Mouse (Mus musculus): ENCODE data around the gene F7. TPM values are rescaled to one million over a fixed set of nuclear protein-coding genes. Genes with fewer than 3 reads are reported as not detected.
"Not testable (repeated sequence)": the region's sequence is repeated elsewhere in the genome, so short reads cannot be mapped to it uniquely, and the experiment has no call there.

The F7 gene
- polyA plus RNA-seq, 1 experiment = not detected

DNA sequence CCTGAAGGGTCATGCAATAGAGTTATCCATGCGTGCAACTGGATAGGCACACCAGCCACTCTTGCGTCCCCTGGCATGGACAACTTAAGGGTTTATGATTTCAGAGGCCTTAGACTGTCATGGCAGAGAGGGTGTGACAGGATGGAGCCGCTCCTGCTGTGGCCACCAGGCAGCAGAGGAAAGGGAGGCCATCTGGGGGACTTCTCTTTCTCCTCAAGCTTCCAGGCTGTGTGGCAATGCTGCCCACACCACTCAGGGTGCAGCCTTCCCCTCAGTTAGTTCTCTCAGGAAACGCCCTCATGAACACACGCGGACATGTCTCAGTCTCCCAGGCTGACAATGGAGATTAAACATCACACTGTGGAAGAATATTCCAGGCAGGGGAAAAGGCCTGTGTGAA lies 13.2 kb downstream of the F7 start:
- 87% methylated on average over 6 of the region's 6 CpGs for WGBS
- TF ChIP-seq POLR2A (IDR thresholded peaks at IDR 0.05; ENCODE audit: insufficient read depth, low read depth, low read length) = no peak
- TF ChIP-seq CTCF (IDR thresholded peaks at IDR 0.05; ENCODE audit: insufficient read depth, low read depth, low read length) = no peak

GRCm38 (mm10) chr8:13041459-13041858 lies 15.6 kb downstream of the F7 start:
- peaks cover 15% of the 10 kb centered on the region for H3K4me1 ChIP-seq (ENCODE audit: control insufficient read depth, insufficient read depth, low read length)
- TF ChIP-seq CTCF (IDR thresholded peaks at IDR 0.05; ENCODE audit: insufficient read depth, low read depth, low read length) (no peak), POLR2A (IDR thresholded peaks at IDR 0.05; ENCODE audit: insufficient read depth, low read depth, low read length) (no peak)
- no peak overlapping the region for H3K27ac ChIP-seq (ENCODE audit: insufficient read depth, low read depth, low read length)
- H3K4me3 ChIP-seq (ENCODE audit: insufficient read depth, low read depth, low read length) = no peak overlapping the region
- 78% methylated on average over 4 of the region's 4 CpGs for WGBS

More for the DNA sequence above, 13.2 kb downstream of the F7 start:
- H3K4me3 ChIP-seq (ENCODE audit: insufficient read depth, low read depth, low read length) = no peak overlapping the region
- peaks cover 33% of the 10 kb centered on the region for H3K4me1 ChIP-seq (ENCODE audit: control insufficient read depth, insufficient read depth, low read length)
- no peak overlapping the region for H3K27ac ChIP-seq (ENCODE audit: insufficient read depth, low read depth, low read length)

DNA sequence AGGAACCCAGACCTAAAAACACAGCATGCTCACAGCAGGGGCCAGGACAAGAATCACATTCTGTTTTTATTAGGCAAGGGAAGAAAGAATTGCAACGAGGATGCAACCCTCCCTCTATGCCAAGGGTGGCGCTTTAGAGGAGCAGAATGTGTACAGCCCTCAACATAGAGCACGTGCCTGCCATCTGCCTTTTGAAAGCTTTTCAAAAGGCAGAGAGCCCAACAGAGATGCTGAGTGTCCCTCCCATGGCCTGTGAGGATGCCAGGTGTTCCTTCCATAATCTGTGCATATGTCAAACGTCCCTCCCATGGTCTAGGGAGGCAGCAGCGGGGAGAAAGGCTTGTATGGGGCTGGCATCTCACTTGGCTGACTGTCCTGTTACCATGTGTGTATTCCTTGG lies 21.8 kb downstream of the F7 start:
- TF ChIP-seq CTCF (IDR thresholded peaks at IDR 0.05; ENCODE audit: insufficient read depth, low read depth, low read length) (no peak), POLR2A (IDR thresholded peaks at IDR 0.05; ENCODE audit: insufficient read depth, low read depth, low read length) (no peak)
- 61% methylated on average over 5 of the region's 5 CpGs for WGBS
- Histone ChIP-seq H3K4me3 (ENCODE audit: insufficient read depth, low read depth, low read length) (no peak overlapping the region), H3K27ac (ENCODE audit: insufficient read depth, low read depth, low read length) (no peak overlapping the region), H3K4me1 (ENCODE audit: control insufficient read depth, insufficient read depth, low read length) (no peaks in the 10 kb centered on the region)

DNA sequence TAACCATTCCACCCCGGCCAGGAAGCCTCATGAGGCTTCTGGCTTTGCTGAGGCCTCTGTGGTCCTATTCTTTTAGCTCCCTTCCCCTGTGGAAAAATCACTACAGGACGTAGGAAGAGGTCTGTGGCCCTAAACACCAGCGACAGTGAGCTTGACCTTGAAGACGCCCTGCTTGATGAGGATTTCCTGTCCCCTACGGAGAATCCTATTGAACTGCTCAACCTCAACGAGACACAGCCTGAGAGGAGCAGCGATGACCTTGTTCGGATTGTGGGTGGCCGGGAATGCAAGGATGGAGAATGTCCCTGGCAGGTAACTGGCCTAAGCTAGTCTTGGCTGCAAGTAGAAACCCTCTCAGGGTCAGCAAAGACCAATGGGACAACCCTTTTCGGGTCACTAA lies 24.7 kb downstream of the F7 start:
- TF ChIP-seq CTCF (IDR thresholded peaks at IDR 0.05; ENCODE audit: insufficient read depth, low read depth, low read length) (no peak), POLR2A (IDR thresholded peaks at IDR 0.05; ENCODE audit: insufficient read depth, low read depth, low read length) (no peak)
- Histone ChIP-seq H3K4me3 (ENCODE audit: insufficient read depth, low read depth, low read length) (no peak overlapping the region), H3K27ac (ENCODE audit: insufficient read depth, low read depth, low read length) (no peak overlapping the region), H3K4me1 (ENCODE audit: control insufficient read depth, insufficient read depth, low read length) (no peaks in the 10 kb centered on the region)
- whole genome bisulfite sequencing = 85% methylated on average over 10 of the region's 10 CpGs

DNA sequence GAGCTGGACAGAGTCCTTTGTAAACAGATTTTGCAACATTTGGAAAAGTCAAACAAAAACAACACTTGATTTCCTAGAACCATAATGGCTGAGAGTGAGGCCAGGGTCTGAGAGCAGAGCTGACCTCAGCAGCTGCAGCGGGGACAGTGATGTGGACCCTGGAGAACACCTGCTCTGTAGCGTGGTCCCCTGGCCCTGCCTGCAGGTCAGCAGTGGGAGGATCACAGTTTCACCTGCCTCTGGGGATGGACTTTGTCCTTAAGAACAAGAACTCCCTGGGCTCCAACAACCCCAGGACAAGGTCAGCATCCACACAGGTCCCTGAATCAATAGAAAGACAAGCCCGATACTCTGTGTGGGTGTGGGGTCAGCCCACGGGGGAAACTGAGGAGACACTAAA lies 31.5 kb downstream of the F7 start:
- Histone ChIP-seq H3K4me3 (ENCODE audit: insufficient read depth, low read depth, low read length) (no peak overlapping the region), H3K4me1 (ENCODE audit: control insufficient read depth, insufficient read depth, low read length) (no peaks in the 10 kb centered on the region), H3K27ac (ENCODE audit: insufficient read depth, low read depth, low read length) (no peak overlapping the region)
- 87% methylated on average over 4 of the region's 4 CpGs for WGBS
- TF ChIP-seq POLR2A (IDR thresholded peaks at IDR 0.05; ENCODE audit: insufficient read depth, low read depth, low read length) = no peak
- no peak for TF ChIP-seq CTCF (IDR thresholded peaks at IDR 0.05; ENCODE audit: insufficient read depth, low read depth, low read length)

DNA sequence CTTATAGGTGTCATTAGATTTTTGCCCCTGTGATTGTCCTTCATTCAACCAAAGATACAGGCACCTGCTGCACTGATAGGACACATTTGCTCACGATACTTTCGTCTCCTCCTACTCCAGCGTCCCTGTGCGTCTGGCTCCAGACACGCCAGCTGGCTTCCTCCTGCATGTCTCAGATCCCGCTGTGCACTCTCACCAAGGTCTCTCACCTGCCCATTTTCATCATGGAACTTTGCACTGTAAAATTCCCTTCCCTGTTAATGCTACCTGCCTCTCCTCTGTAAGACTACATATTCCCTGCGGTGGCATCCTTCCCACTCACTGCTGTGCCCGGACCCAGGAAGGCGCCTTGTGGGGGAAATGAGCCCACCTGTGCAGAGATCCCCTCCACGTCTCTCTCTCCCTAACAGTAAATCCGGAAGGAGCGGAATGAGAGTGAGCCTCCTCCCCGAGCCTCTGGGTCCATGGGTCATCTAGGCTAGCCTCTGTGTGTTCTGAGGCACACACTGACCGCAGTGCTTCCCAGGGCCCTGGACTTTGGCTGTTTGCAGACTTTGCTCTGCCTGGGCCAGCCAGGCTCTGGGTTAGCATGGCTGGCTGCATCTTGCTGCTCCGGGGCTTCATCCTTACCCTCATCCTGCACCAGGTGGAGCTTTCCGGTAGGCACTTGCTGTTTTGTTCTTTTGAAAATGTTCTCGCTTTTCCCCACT lies 34.8 kb downstream of the F7 start, which contains the start of gene Proz:
TSS of gene Proz (plus strand) at position 474 of the 710 bp plus-strand sequence.
- Histone ChIP-seq H3K4me1 (ENCODE audit: control insufficient read depth, insufficient read depth, low read length) (no peaks in the 10 kb centered on the region), H3K27ac (ENCODE audit: insufficient read depth, low read depth, low read length) (no peak within 1 kb of the TSS), H3K4me3 (ENCODE audit: insufficient read depth, low read depth, low read length) (no peak within 1 kb of the TSS)
- TF ChIP-seq POLR2A (IDR thresholded peaks at IDR 0.05; ENCODE audit: insufficient read depth, low read depth, low read length) = no peak
- no peak for TF ChIP-seq CTCF (IDR thresholded peaks at IDR 0.05; ENCODE audit: insufficient read depth, low read depth, low read length)
- 77% methylated on average over 17 of the region's 17 CpGs for WGBS

DNA sequence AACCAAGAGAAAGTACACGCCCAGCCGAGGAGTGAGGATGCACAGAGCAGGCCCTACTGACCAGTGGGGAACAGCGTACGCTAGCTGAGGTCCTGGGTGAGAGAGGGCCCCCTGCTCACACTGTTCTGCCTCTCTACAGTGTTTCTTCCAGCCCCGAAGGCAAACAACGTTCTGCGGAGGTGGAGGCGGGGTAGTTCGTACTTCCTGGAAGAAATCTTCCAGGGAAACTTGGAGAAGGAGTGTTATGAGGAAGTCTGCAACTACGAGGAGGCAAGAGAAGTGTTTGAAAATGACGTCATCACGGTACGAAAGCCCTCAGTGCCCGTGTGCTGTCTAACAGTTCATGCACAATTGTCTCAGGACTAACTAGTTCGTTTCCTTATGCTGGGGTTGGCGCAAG lies 37.3 kb downstream of the F7 start:
- Histone ChIP-seq H3K4me1 (ENCODE audit: control insufficient read depth, insufficient read depth, low read length) (no peaks in the 10 kb centered on the region), H3K27ac (ENCODE audit: insufficient read depth, low read depth, low read length) (no peak overlapping the region), H3K4me3 (ENCODE audit: insufficient read depth, low read depth, low read length) (no peak overlapping the region)
- WGBS = 73% methylated on average over 16 of the region's 16 CpGs
- TF ChIP-seq CTCF (IDR thresholded peaks at IDR 0.05; ENCODE audit: insufficient read depth, low read depth, low read length) = no peak
- no peak for TF ChIP-seq POLR2A (IDR thresholded peaks at IDR 0.05; ENCODE audit: insufficient read depth, low read depth, low read length)

DNA sequence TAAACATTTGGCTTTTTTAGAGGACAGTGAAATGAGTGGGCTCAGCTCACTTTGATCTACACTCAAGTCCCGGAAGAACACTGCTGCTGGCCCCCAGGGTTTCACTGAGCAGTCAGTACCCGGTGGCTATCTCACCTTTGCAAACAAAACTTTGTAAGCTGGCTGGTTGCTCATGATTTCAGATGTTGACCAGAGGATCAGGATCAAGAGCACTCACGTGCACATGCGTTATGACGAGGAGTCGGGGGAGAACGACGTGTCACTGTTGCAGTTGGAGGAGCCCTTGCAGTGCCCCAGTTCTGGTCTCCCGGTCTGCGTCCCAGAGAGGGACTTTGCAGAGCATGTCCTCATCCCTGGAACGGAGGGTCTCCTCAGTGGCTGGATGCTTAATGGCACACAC lies 47.4 kb downstream of the F7 start:
- WGBS = 96% methylated on average over 11 of the region's 11 CpGs

DNA sequence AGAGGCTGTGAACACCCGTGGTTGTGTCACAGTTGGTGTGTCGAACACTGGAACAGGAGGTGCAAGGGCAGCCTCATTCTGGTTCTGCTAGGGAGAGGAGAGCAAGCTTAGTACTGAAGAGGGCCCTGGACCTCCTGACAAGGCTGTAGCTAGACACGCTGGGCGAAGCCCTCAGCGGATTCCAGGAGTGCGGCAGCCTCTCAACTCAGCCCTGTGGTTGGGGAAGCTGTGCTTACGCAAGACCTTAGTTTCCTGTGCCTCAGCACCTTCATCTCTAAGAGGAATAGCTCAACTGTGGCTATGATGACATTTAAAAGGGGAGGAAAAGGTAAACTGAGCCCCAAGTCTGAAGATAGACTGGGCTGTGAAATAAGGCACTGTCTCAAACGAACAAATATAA lies 49.2 kb downstream of the F7 start:
- WGBS = 96% methylated on average over 8 of the region's 8 CpGs
- Histone ChIP-seq H3K4me1 (ENCODE audit: control insufficient read depth, insufficient read depth, low read length) (peaks cover 4% of the 10 kb centered on the region), H3K4me3 (ENCODE audit: insufficient read depth, low read depth, low read length) (no peak overlapping the region)

More for the DNA sequence above, 47.4 kb downstream of the F7 start:
- TF ChIP-seq POLR2A (IDR thresholded peaks at IDR 0.05; ENCODE audit: insufficient read depth, low read depth, low read length) = no peak
- no peak for TF ChIP-seq CTCF (IDR thresholded peaks at IDR 0.05; ENCODE audit: insufficient read depth, low read depth, low read length)
- Histone ChIP-seq H3K4me1 (ENCODE audit: control insufficient read depth, insufficient read depth, low read length) (peaks cover 4% of the 10 kb centered on the region), H3K27ac (ENCODE audit: insufficient read depth, low read depth, low read length) (no peak overlapping the region), H3K4me3 (ENCODE audit: insufficient read depth, low read depth, low read length) (no peak overlapping the region)

GRCm38 (mm10) chr8:13075579-13075978 lies 49.7 kb downstream of the F7 start:
- H3K27ac ChIP-seq (ENCODE audit: insufficient read depth, low read depth, low read length); H3K4me3 ChIP-seq (ENCODE audit: insufficient read depth, low read depth, low read length); H3K4me1 ChIP-seq (ENCODE audit: control insufficient read depth, insufficient read depth, low read length): not testable (repeated sequence)
- WGBS = 93% methylated on average over 1 of the region's 1 CpGs

More for the DNA sequence above, 49.2 kb downstream of the F7 start:
- no peak overlapping the region for H3K27ac ChIP-seq (ENCODE audit: insufficient read depth, low read depth, low read length)
- TF ChIP-seq POLR2A (IDR thresholded peaks at IDR 0.05; ENCODE audit: insufficient read depth, low read depth, low read length) = no peak

Data from olfactory bulb, adult 2 months (tissue).